Mouse (Mus musculus) A20 (cell line): ENCODE measurements around the gene Sec14l4.

Experiments used
- DNase-seq: peaks from one replicate; pipeline ENCODE4 v3.0.0-alpha.2; 2011; ENCODE audit warnings: low read depth, low spot score

The Sec14l4 gene

DNA sequence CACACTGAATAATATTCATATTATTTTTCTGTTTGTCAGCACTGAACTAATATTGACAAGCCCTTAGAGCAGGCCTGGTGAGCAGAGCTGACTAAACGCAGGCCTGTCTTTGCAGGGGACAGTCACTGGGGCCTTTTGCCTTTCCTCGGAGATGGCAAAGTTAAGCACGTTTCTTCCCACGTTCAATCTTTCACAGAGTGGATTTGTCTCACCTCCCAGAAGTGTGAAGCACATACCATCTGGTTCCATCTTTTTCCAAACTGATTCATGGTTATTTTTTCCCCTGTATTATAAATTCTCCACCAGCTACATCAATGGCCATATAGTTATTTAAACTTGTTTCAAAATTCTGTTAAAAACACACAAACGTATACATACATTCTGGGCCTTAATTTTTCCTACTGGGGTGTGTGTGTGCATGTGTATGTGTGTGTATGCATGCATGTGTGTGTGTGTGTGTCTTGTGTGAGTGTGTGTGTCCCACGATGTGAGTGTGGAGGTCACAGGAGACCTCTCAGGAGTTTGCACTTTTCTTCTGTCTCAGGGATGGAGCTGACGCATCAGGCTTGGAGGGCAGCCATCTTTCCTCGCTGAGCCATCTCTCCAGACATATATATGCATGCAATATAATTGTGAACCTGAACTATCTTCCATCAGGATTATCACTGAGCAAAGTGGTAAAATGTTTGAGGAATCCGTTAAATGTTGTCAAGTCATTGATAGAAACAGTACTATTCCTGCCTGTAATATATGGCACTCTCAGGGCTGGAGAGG lies 3.5 kb upstream of the Sec14l4 start:
- DNase-seq, result no peak

DNA sequence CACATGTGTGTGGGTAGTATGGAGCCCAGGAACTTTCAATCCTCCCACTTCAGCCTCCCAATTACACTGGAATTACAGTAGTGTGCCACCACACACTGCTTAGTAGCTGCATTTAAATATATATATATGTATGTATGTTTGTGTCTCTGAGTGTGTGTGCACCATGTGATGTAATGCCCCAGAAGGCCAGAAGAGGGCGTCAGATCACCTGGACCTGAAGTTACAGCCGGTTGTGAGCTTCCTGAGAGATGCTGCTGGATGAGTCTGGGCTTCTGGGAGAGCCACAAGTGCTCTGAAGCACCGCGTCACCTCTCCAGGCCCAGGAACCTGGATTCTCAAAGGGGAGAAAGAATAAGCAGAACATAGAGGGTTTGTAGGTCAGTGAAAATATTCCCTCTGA lies 1.9 kb upstream of the Sec14l4 start:
- DNase-seq, result no peak

DNA sequence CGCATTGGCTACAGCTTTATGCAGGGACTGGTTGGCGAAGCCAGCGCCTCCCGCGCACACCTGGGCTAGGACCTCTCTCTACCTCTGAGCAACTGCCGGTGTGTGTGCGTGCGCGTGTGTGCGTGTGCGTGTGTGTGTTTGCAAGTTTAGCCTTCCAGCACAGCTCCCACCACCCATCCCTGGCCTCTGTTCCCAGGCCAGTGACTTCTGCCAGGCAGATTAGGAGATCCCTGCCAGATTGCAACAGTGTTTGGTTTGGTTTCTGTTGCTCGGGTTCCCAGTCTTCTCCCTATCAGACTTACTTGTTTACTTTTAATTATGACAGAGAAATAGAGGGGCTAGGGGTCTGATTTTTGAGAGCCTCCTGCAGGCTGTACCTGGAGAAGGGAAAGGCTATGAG lies 699 bp downstream of the Sec14l4 start:
- no peak for DNase-seq

DNA sequence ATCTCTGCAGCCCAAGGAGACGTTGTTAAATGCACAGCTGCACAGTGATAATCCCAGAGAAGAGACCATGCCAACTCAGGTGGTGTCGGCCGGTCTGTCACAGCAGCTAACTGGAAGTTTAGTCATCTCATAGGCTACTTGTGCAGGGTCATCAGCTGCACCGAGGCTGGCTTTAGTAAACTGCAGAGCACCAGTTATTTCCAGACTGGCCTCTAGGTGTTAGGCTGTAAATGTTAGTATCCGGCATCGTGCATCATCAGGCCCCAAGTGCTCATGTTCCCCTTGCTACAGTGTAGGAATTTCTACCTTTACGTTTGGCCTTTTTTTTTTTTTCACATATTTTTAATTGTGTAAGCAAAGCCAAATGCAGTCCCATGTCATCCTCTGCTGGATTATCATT lies 2.2 kb downstream of the Sec14l4 start:
- no peak for DNase-seq

DNA sequence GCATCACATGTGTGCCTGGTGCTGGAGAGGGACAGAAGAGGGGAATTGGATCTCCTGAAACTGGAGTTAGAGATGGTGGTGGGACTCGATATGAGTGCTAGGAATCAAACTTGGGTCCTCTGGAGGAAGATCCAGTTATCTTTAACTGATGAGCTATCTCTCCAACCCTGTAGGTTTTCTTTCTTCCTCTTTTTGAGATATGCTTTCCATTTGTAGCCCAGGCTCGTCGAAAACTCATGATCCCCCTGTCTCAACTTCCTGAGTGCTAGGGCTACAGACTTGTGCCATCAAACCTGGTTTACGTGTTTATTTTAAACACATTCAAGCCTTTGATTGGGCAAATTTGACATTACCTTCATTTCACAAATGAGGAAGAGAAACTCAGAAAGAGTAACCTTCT lies 2.9 kb downstream of the Sec14l4 start:
- peak; percentile 32 for DNase-seq

DNA sequence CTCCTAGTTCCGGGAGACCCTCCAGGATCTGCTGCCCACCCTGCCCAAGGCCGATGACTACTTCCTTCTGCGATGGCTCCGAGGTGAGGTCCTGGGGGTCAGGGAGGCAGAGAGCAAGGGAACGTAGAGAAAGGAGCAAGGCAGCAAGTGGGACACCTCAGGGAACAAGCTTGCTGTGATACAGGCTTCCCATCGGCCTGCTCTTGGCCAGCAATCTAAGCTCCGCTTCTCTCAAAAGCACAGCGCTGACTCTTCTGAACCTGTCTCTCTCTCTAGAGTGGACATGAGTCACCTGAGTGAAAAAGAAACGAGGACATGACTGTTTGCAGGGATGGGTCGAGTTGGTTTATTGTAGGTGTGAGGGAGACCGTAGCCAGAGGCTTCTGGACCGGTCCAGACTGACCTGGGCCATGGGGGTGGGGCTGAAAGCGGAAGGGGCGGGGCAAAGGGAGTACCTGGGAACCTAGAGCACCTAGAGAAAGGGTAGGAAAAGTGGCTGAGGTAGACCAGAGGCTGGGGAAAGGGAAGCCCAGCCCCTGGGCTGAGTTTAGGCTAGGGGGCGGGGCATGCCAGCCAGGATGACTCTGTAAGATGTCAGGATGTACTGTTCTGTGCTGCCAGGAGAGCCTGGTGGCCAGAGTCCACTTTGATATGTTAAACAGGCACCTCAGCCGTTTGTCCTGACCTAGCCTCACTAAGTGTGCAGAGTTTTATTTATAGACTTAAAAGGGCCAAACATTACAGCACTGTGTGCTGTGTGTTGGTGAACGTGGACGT lies 4.0 kb downstream of the Sec14l4 start:
- no peak for DNase-seq

DNA sequence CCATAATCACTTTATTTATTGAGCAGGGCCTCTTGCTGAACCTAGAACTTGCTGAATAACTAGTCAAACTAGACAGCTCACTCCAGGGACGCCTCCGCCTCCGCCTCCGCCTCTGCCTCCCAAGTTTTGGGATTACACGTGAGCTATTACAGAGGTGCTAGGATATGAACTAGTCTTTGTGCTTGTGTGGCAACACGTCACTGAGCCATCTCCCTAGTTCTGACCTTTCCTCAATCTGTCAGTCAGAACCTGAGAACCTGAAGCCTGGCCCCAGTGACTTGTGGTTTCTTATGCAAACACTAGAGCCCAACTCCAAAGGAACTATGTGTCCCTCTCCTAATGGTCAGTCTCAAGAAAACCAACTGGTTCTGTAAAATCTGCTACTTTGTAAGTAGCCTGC lies 4.7 kb downstream of the Sec14l4 start:
- DNase-seq, result no peak

DNA sequence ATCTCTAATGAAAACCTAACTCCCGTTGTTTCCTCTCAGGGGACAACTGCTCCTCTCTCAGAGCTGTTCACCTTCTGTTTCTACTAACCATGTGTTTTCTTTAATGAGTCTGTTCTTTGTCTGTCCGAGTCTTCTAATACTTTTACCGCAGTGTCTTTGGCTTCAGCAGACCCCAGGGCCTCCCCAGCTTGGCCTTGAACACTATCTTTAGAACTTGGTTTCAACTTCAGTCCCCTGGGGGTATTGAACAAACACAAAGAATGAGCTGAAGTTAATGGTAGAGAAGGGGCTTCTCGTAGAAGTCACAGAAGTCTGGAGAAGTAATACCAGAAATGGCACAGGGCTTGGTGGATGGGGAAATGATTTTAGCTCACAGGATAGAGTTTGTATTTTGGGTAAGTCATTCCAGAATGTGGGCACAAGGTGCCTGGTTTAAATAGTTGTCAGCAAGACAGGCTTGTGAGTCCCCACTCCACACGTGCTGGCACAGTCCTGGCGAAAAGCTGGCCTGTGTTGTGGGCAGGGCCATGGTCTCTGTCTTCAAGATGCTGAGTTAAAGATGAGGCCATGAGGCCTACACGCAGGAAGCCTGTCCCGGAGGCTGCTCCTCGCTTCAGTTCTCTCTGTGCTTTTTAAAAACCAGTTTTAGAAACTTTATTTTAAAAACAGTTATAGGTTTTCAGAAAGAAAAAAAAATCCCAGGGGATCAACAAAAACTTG lies 5.3 kb downstream of the Sec14l4 start:
- DNase-seq, result no peak

DNA sequence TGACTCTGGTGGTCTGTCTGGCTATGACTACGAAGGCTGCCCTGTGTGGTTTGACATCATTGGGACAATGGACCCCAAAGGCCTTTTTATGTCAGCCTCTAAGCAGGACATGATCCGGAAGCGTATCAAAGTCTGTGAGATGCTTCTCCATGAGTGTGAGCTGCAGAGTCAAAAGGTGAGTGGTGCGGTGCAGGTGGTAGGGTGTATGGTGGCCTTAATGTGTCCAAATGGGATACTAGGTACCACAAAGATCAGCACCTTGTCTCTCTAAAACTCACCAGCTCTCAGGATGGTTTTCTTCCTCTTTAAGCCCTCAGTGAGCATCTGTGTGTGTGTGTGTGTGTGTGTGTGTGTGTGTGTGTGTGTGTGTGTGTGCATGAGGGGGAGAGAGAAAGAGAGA lies 8.7 kb downstream of the Sec14l4 start:
- DNase-seq, result no peak

DNA sequence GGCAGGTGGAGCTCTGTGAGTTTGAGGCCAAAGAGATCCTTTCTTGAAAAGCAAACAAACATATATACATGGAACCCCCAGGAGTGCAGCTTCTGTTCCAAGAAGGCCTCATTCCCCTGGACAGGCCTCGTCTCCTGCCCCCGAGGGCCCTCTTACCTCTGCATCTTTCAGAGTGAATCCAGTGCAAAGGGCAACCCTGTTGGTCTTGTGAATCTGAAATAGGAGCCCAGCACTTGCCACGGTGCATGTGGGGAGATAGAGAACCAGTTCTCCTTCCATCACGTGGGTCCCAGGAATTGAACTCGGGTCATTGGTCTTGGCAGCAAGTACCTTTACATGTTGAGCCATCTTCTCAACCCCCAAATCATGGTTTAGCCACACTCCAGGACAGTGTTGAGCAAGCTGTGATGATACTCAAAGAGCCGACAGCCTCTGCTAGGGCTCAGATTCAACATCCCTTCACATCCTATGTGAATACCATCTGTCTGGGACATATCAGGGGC lies 9.9 kb downstream of the Sec14l4 start:
- DNase-seq, result no peak

DNA sequence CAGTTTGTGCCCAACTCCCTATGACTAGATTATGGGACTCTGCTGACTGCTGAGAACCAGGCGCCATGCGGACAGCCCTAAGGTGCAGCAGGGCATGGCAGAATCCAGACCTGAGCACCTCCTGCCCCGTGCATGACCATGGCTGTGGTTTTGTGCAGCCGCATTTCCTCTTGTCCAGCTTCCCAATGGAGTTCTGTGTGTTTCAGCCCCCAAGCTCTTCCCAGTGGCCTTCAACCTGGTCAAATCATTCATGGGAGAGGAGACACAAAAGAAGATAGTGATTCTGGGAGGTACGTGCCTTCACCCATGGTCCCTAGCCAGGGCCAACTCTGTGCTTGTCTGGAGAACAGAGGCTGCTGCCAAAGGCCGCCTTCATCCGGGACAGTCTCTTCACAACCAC lies 11.8 kb downstream of the Sec14l4 start:
- DNase-seq, result no peak

DNA sequence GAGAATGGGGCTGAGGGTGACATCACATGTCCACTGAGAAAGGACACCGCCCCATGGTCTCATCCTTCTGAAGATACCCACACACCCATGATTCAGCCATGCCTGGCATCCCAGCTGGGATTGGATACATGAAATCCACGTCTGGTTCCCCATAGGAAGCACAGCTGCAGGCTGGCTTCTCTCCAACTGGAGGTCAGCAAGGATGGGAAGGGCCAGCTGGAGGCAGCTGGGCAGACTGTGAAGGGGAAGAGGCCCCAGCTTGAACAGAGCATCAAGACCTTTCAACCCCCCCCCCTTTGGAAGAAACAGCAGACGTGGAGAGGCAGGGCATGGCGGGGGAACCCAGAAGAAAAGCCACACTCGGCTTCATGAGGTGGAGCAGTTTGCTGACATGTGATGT lies 15.3 kb downstream of the Sec14l4 start:
- no peak for DNase-seq

DNA sequence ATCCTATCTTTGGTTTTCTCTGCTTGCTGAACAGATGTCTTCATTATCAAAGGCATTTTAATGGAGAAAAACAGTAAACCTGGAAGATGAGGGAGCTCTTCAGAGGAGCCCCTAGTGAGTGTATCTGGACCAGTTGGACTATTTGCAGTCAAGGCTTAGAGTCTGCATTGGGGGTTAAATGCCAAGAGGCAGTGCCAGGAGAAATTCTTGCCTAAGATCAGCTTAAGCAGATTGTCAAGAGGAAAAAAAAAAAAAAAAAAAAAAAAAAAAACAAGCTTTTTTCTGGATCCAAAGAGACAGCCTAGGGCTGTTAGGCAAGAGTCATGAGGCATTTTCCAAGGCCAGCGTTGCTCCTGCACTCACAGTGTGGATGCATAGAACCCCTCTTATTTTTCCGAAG lies 16.5 kb downstream of the Sec14l4 start:
- DNase-seq, result no peak

DNA sequence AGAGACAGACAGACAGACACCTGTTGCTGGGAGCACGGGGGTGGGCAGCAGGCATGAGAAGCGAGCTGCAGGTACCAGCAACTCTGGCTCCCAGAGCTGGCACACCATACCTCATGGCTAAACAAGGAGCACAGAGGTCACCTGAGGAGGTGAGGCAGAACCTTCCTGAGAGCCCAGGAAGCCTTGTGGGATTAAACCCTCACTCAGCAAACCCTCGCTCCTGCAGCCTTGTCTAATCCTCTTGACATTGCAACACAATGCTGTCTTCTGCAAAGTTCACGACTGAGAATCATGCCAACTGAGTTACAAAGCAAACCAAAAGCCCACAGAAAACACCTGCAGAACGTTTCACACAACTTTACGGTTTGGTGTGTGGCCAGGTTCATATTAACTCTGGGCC lies 17.2 kb downstream of the Sec14l4 start:
- DNase-seq, result no peak

DNA sequence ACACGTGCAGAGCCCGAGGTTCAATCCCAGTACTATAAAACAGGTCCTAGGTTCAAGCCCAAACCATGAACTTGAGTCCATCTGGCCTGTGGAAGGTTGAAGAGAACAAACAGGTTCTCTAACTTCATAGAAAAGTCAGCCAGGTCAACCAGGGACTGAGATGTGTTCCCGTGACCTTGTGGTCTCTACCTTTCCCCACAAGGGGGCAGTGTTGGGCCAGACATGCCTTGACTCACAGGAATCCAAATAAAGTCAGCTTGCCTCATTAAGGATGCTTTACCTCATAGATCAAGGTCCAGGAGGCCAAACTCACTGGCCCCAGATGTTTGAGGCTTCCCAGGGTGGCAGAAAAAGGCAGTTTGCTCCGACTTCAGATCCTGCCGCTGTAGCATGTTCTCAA lies 22.3 kb downstream of the Sec14l4 start:
- peak; percentile 67 for DNase-seq

DNA sequence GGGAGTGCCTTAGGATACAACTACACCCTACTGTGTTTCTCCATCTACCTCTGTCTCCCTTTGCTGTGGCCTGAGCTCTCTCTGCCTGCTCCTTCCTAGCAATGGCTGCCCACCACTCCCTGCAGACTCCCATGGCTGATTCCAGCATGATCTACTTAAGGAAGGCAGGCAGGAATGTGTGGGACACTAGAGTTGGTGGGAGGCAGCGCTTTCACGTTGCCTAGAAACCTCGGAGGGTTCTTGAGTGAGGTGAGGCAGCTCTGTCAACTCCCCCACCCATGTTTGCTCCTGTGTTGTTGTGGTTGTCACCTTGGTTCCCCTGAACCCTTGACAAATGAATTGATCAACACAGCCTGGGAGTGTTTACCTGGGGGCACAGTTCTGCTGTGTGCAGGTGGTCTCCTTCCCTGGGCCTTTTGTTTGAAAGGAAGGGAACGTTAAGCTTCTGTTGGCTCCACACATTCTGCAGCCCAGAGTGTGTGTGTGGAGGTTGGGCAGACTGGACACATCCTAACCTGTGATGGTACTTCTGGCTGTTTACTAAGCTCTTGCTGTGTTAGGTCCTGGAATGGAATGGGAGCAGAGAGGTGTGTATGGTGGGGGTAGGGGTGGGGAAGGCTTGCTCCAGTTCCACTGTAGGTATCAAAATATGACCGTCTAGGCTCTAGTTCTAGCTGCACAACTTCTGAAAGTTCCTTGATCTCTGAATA lies 29.8 kb downstream of the Sec14l4 start:
- DNase-seq, result no peak

DNA sequence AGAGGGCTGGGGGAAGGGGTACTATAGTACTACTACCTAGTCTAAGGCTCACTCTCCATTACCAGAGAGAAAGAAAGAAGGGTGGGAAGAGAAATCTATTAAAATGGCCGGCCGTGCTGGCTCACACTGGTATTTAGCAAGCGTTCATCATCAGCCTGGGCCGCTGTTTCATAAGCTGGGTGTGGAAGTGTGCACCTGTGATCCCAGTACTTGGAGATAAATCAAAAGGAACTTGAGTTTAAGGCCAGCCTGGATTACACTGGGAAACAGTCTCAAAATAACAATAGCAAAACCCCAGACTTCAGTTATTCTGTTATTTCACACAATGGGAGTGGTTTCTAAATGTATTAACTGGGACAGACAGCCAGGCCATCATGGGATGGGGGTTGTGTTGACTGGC lies 31.3 kb downstream of the Sec14l4 start:
- DNase-seq, result no peak

DNA sequence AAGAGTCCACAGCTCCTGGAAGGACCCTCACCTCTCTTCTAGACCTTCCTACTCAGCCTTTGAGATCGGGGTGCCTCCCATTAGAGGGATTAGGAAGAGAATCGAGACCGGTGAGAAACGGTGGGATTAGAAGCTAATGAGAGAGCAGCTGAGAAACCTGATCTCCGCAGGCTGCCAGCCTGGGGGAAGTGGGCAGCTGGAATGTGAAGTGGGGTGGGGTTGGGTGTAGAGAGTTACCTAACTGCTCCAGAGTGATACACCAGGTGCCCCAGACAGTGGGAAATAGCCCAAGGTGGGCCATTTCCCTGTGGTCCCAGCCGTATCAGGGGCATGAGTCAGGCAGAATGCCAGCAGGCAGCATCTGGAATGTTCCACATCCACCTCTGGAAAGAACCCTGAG lies 31.7 kb downstream of the Sec14l4 start:
- no peak for DNase-seq

DNA sequence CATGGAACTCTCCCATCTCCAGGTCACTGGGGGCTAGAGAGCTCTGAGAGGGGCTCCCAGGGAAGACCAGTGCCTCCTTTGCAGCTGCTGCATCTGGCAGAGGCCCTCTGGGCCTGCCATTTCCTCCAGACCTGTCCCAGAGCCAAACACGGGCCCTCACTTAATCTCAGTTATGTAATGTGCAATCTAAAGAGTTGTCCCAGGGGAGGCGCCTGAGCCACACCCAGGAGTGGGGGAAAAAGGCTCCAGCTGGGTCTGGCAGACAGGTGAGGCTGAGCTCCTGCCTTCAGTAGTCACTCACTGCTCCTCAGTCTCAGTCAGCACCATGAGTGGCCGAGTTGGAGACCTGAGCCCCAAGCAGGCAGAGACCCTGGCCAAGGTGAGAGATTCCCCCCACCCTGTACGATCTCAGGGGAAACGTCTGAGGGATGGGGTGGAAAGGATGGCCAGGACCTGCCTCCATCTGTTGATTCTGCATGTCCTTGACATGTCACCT lies 33.4 kb downstream of the Sec14l4 start, which contains the start of gene Sec14l3:
Gene Sec14l3 (plus strand): TSS at position 215 of the 496 bp plus-strand sequence.
- no peak for DNase-seq

DNA sequence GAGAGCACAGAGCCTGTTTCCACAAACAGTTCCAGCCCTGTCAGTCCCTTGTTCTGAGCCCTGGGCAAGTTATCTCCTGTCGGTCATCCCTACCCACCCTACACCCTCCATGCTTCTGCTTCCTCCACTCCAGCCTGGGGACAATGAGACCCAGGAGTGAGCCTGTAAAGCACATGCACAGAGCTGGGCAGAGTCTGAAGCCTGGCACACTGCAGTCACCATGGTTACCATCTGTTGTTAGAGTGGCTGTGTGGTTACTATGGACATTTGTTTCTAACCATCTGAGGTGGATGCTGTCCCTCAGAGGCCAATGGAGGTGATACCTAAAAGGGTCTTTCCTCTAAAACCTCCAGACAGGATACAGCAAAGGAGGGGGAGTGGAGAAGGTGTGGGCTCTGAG lies 38.4 kb downstream of the Sec14l4 start:
- no peak for DNase-seq

DNA sequence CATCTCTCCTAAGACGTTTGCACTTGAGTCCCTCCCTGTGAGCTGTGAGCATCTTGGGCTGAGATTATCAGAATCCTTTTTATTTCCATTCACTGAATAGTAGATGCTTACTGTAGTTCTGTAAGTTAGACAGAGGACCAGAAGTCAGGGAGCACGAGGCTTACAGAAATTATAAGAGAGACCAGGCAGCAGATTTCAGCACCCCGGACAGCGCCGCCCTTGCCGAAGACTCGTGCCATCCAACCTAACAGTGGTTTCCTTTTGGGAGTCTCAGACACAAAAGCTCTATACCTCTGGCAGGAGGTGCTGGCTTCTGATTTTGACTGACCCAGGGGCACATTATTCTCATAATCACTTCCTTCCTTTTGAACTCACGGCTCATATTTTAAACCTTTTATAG lies 45.4 kb downstream of the Sec14l4 start:
- peak; percentile 33 for DNase-seq
